Mouse (Mus musculus): ENCODE results near the gene Rcan1.

GRCm38 (mm10) chr16:92415702-92416118 is 55.0 kb downstream of the Rcan1 start:
- no peak for TF ChIP-seq POLR2A (IDR thresholded peaks at IDR 0.05; ENCODE audit: borderline replicate concordance, extremely low read depth, low read depth, low read length)
- TF ChIP-seq CTCF (IDR thresholded peaks at IDR 0.05; ENCODE audit: insufficient read depth, low read length) = no peak

Measured in lung, adult 2 months (tissue).